Mouse (Mus musculus) CH12.LX (cell line): ENCODE results near the gene Limd1.

Source experiments
- BHLHE40 ChIP-seq: IDR thresholded peaks from 2 replicates; pipeline ENCODE4 v1.6.1; 2011; ENCODE audit warnings: mild to moderate bottlenecking, low read depth, low read length, improper control_type of control experiment
- CTCF ChIP-seq, 2 experiments: IDR thresholded peaks in 1 of 2; conservative IDR thresholded peaks in 1 of 2; 2 replicates each; pipeline ENCODE4 v1.5.1; 2011 to 2012; ENCODE audit warnings: low read depth in 2 of 2, low read length in 2 of 2, improper control_type of control experiment in 1 of 2, inconsistent platforms in 1 of 2, mild to moderate bottlenecking in 1 of 2, moderate library complexity in 1 of 2
- EP300 ChIP-seq: IDR thresholded peaks from 2 replicates; pipeline ENCODE4 v1.6.1; 2011; ENCODE audit warnings: low read length, improper control_type of control experiment
- ETS1 ChIP-seq: conservative IDR thresholded peaks from 2 replicates; pipeline ENCODE4 v1.6.1; 2012; ENCODE audit warnings: low read depth, mild to moderate bottlenecking, inconsistent platforms, low read length, improper control_type of control experiment, moderate library complexity
- HCFC1 ChIP-seq: IDR thresholded peaks from 2 replicates; pipeline ENCODE4 v1.6.1; 2012; ENCODE audit warnings: low read depth, mild to moderate bottlenecking, inconsistent platforms, low read length, improper control_type of control experiment
- MEF2A ChIP-seq: IDR thresholded peaks from 2 replicates; pipeline ENCODE4 v1.6.1; 2014; ENCODE audit warnings: low read depth, mild to moderate bottlenecking, inconsistent platforms, low read length, improper control_type of control experiment, borderline replicate concordance
- NELFE ChIP-seq: IDR thresholded peaks from 2 replicates; pipeline ENCODE4 v1.6.1; 2011; ENCODE audit warnings: low read depth, low read length, improper control_type of control experiment
- POLR2A ChIP-seq: IDR thresholded peaks from 2 replicates; pipeline ENCODE4 v1.6.1; 2011; ENCODE audit warnings: low read depth, mild to moderate bottlenecking, improper control_type of control experiment, low read length
- SIN3A ChIP-seq: IDR thresholded peaks from 2 replicates; pipeline ENCODE4 v1.6.1; 2012; ENCODE audit warnings: low read length, improper control_type of control experiment, inconsistent platforms
- USF1 ChIP-seq: IDR thresholded peaks from 2 replicates; pipeline ENCODE4 v1.6.1; 2014; ENCODE audit warnings: low read depth, mild to moderate bottlenecking, inconsistent platforms, low read length, improper control_type of control experiment
- ZC3H11A ChIP-seq: IDR thresholded peaks from 2 replicates; pipeline ENCODE4 v1.6.1; 2012; ENCODE audit warnings: low read depth, mild to moderate bottlenecking, inconsistent platforms, low read length, improper control_type of control experiment

DNA sequence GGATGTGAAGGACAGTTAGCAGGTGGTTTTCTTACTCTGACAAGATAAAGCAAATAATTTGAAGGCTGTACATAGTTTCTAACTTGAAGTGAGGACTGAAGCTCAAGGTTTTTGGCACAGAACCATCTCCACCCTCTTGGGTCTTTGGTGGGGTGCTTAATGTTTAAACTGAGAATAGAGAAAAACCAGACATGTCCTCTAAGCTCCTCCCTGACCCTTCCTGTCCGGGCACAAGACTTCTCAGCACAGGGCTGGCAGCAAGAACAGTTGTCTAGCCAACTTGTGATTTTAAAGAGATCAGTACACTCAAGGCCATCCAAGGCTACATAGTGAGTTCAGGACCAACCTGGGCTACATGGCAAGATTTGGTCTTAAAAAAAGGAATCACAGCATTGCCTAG, 27.1 kb downstream of the Limd1 start:
- no peak for TF ChIP-seq CTCF (conservative IDR thresholded peaks at IDR 0.05 in 1 of 2, IDR thresholded peaks at IDR 0.05 in 1 of 2; ENCODE audit: low read depth in 2 of 2, low read length in 2 of 2)
- no peak for TF ChIP-seq HCFC1
- no peak for TF ChIP-seq ZC3H11A
- TF ChIP-seq MEF2A: no peak
- TF ChIP-seq USF1: no peak
- no peak for TF ChIP-seq POLR2A
- TF ChIP-seq BHLHE40: no peak
- TF ChIP-seq EP300: no peak
- TF ChIP-seq ETS1: no peak
- TF ChIP-seq SIN3A: no peak
- TF ChIP-seq NELFE: no peak
